Mouse (Mus musculus) brain, embryonic 14.5 days (tissue): Measurements from ENCODE around the gene Atp6v0e. TPM values are rescaled to one million over a fixed set of nuclear protein-coding genes. Genes with fewer than 3 reads are reported as not detected.

Experiments
- DNase-seq: peaks from one replicate; pipeline ENCODE4 v3.0.0-alpha.2; 2011; ENCODE audit warnings: low read depth
- CTCF ChIP-seq: fragments of 200-500 bp; IDR thresholded peaks from 2 replicates; pipeline ENCODE4 v1.5.1; 2012; ENCODE audit warnings: inconsistent platforms, mild to moderate bottlenecking, moderate library complexity, borderline replicate concordance; ENCODE audit not compliant: insufficient read depth, insufficient read length; ENCODE audit errors: extremely low read depth
- POLR2A ChIP-seq: fragments of 200-500 bp; IDR thresholded peaks from 2 replicates; pipeline ENCODE4 v1.6.1; 2012; ENCODE audit warnings: mild to moderate bottlenecking, inconsistent platforms, borderline replicate concordance; ENCODE audit not compliant: poor library complexity, insufficient read depth, insufficient read length, severe bottlenecking; ENCODE audit errors: extremely low read depth
- polyA plus RNA-seq: library from polyadenylated mRNA; depleted of rRNA; stranded (reverse); fragments of >200 nt; gene quantifications from 2 replicates; pipeline ENCODE4 v1.2.3, GENCODE M21; 2012

Gene Atp6v0e
- polyA plus RNA-seq, 1 experiment, result 79.1 TPM

DNA sequence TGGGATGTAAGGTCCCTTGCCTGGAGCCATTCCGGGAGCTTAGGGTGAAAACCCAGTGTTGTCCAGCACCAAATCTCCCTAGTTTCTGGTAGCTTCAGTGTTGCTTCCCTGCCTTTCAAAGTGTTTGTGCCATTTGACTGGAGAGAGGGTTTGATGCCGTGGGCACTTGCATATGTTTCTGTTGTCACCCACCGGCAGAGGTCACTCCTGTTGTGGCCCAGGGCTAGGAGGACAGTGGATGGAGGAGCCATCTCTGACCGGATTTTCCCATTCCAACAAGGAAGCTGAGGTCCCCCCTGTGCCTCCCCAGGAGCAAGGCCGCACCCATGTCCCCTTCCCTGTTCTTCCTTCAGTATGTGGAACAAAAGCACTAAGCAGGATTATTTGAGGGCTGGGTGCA is 27.2 kb downstream of the Atp6v0e start:
- DNase-seq, result no peak
- TF ChIP-seq POLR2A, result no peak
- TF ChIP-seq CTCF, result no peak

GRCm38 (mm10) chr17:26691110-26691509 is 28.1 kb downstream of the Atp6v0e start:
- TF ChIP-seq POLR2A (no peak), CTCF (no peak)
- no peak for DNase-seq

DNA sequence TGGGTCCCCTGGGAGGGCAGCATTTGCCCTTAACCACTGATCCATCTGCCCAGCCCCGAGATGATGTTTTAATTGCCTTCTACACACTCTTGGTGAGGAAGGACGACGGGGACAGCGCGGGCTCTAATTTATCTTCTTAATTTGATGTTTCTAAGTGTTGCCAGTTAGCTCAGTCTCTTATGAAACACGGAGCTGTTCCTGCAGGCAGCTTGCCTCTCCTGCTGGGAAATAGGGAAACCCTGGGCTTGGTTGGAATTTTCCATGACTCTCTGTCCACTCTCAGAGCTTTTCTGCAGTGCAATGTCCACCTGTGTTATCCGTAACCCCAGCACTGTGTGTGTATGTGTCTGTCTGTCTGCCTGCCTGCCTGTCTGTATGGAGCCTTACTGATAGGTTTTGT is 30.4 kb downstream of the Atp6v0e start:
- DNase-seq, result no peak
- TF ChIP-seq CTCF (no peak), POLR2A (no peak)

DNA sequence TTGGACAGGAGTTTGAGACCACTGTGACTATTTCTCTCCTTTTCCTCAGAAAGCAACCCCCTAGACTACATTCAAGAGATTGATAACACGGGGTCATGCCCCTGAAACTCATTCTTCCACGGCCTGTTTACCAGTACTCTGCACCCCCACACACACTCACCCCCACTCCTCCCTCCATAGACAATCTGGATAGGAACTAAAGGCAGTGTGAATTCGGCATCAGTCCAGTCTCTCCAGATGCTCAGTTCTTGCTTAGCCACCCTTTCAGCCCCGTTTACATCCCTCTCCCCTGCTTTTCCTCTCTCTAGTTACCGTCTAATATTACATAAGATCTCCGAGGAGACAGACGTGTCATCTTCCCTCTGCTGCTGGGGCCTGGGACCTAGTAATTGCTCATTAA is 31.1 kb downstream of the Atp6v0e start:
- DNase-seq, result peak; percentile 62
- TF ChIP-seq POLR2A, result no peak
- TF ChIP-seq CTCF, result no peak

GRCm38 (mm10) chr17:26695193-26695592 is 32.2 kb downstream of the Atp6v0e start:
- no peak for DNase-seq
- TF ChIP-seq POLR2A (no peak), CTCF (no peak)

DNA sequence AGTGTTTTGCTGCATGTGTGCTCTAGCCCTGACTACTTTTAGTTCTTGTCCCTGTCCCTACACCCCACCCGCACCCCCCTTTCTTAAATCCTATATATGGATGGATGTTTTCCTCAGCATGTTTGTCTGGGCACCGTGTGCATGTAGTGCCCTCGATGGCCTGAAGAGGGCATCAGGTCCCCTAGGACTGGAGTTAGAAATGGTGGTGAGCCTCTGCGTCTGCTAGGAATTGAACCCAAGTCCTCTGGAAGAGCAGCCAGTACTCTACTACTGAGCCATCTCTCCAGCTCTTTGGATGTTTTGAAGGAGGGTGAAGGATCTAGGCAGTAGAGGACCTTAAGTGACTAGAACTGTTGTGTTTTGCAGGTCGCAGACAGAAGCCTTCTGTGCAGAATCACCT is 35.8 kb downstream of the Atp6v0e start:
- peak; percentile 34; the same call in 1 of the 2 replicates for TF ChIP-seq CTCF
- TF ChIP-seq POLR2A, result no peak

GRCm38 (mm10) chr17:26699819-26700616 is 37.0 kb downstream of the Atp6v0e start:
- TF ChIP-seq POLR2A, result no peak
- no peak for DNase-seq

More for the DNA sequence above, 35.8 kb downstream of the Atp6v0e start:
- DNase-seq, result no peak

GRCm38 (mm10) chr17:26701565-26701964 is 38.5 kb downstream of the Atp6v0e start:
- TF ChIP-seq CTCF, result no peak
- TF ChIP-seq POLR2A, result no peak
- no peak for DNase-seq

- no peak for TF ChIP-seq POLR2A
- TF ChIP-seq CTCF, result no peak
- no peak for DNase-seq
Observed at GRCm38 (mm10) chr17:26702621-26703020, 39.6 kb downstream of the Atp6v0e start.

GRCm38 (mm10) chr17:26703671-26704070 is 40.6 kb downstream of the Atp6v0e start:
- TF ChIP-seq POLR2A (no peak), CTCF (no peak)
- DNase-seq, result no peak

DNA sequence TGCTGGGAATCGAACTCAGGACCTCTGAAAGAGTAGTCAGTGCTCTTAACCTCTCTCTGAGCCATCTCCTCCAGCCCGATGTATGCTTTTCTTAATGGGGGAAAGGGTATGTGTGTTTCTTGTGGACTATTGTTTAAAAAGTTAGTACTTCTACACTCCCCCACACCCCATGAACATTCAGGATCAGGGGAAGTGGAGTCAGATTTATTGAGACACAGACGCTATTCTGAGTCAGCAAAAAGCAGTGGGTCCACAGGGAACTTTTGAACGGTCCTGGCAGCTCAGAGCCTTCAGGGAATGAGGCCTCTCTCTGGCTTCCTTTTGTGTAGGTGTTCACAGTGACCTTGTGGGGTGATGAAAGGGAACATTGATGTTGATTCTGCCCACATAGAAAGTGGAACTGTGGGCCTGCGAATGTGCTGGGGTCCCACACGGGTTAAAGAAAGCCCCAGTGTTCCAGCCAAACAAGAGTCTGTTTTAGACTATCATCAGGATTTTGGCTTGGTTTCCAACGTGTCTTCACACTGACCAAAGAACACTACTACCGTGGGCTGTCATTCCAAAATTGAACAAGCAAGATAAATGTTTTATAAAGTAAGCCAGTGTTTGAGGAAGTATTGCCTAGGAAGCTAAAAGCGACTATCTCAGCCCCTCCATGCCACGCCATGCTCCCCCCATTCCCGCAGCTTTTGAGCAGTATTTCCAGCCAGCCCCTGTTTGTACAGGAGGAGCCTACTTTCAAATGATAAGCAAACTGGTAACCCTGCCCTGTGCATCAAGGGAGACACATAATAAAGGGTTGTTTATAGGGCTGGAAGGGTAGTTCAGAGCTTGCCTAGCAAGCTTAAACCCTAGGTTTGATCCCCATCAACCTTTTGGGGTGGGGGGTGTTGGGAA is 42.7 kb downstream of the Atp6v0e start:
- no peak for DNase-seq
- TF ChIP-seq POLR2A, result no peak

DNA sequence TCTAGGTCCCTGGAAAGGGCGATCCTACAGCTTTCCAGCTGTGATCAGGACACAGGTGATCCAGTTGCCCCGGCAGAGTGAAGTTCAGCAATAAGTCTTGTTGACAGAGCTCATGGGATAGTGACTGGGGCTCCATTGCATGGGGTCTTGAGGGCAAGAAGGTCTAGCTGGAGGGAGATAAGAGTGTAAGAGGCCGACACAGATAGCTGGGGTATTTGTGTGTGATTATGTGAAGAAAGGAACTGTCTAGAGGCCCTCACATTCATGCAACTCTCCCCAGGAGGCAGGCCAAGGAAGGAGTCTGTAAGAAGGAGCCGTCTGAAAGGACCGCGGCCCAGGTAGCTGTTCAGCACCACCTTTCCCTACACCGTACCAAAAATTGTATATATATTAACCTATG is 44.0 kb downstream of the Atp6v0e start:
- TF ChIP-seq CTCF (no peak), POLR2A (no peak)

DNA sequence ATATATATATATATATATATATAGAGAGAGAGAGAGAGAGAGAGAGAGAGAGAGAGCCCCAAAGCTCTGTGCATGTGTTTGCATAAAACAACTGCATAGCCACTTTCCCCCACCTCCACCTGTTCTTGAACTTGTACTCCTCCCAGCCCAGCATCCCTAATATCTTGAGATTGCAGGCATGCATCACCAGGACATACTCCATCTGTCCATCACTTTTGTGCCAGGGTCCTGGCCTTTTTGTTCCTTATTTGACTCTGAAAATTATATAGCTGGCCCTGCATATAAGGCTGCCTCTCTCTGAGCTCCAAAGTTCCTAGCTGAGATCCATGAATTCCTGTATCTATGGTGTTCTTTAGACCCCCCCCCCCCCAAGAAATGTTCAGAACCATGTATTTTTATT is 45.5 kb downstream of the Atp6v0e start:
- TF ChIP-seq CTCF (no peak), POLR2A (no peak)
- DNase-seq, result no peak

More for the DNA sequence above, 44.0 kb downstream of the Atp6v0e start:
- DNase-seq, result no peak
